Comparison of ENCODE assay signal across 8 mouse cellular contexts in the genomic region with DNA sequence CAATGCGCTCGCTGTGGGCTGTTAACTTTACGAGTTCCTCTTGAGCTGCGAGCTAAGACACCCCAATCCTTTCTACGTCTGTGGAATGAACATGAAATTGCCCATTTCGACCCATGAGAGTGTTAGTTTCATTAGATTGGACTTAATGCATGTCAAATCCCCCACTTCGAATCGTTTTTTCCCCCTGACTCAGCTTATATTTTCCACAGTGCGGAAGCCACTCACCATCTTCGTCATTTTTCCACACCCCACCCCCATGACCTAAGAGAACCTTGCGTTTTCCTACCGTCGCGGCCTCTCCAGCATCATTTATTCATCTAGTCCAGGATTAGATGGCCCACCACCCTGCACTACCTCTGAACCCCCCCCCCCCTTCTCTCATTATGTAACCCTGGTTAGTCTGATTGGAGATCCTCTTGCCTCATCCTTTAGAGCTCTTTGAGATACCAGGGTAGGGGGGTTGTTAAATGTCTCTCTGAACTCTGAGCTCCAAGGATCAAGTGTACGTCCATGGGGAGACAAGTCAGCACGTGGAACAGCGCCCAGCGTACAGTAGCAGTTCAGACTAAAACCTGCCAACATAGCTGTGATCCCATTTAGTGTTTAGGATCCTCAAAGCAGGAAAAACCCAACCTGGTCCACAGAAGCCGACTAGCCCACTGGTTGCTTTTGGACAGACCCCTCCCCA. TPM values are rescaled to one million over a fixed set of nuclear protein-coding genes. Genes with fewer than 3 reads are reported as not detected.
A peak's percentile ranks its signal among the peaks of the same experiment; 100 is the strongest.
DNase-seq lines count a peak whose midpoint lies in the region; ATAC-seq lines count a peak whose summit lies in the region.

No protein-coding gene starts in this region.

- intact Hi-C loops in gastrocnemius, postnatal 14 days (cut with DNase I; ENCODE audit: low total_unique reads) = no loop called here

- 0 out of 2 replicates have a peak, but pooled peaks have one; percentile 2 for ATAC-seq in forebrain, embryonic 13.5 days
- ATAC-seq in midbrain, embryonic 16.5 days = peak; percentile 11

- H3K9ac ChIP-seq in forebrain, embryonic 13.5 days = peak overlapping the region; percentile 73
- peak overlapping the region; percentile 72 for H3K9ac ChIP-seq in midbrain, embryonic 16.5 days (ENCODE audit: low read depth, low read length)

- peak overlapping the region; percentile 68 for H3K4me2 ChIP-seq in forebrain, embryonic 13.5 days
- H3K4me2 ChIP-seq in midbrain, embryonic 16.5 days (ENCODE audit: low read length) = peak overlapping the region; percentile 73

- no peaks in the 10 kb centered on the region for H3K9me3 ChIP-seq in forebrain, embryonic 13.5 days (replicated peaks)
- no peaks in the 10 kb centered on the region for H3K9me3 ChIP-seq in limb, embryonic 10.5 days (replicated peaks)
- no peaks in the 10 kb centered on the region for H3K9me3 ChIP-seq in midbrain, embryonic 16.5 days (replicated peaks; ENCODE audit: control insufficient read depth, low read length, poor library complexity, severe bottlenecking)

- H3K36me3 ChIP-seq in forebrain, embryonic 13.5 days (ENCODE audit: poor library complexity, severe bottlenecking) = peaks cover 26% of the 10 kb centered on the region
- peaks cover 24% of the 10 kb centered on the region for H3K36me3 ChIP-seq in limb, embryonic 10.5 days
- H3K36me3 ChIP-seq in midbrain, embryonic 16.5 days (ENCODE audit: control insufficient read depth, insufficient read depth, low read length) = no peaks in the 10 kb centered on the region

- peak; percentile 43 for DNase-seq in thymus, postnatal 14 days
- no peak for DNase-seq in thymus, postnatal 10 days (ENCODE audit: low spot score in 2 of 2)
- no peak for DNase-seq in limb, embryonic 10.5 days (ENCODE audit: low spot score)
- no peak for DNase-seq in yolk sac, embryonic 10.5 days (ENCODE audit: low spot score)
- no peak for DNase-seq in gastrocnemius, postnatal 14 days
- DNase-seq in adrenal gland, adult 2 months = no peak

- peaks cover 52% of the 10 kb centered on the region for H3K4me1 ChIP-seq in forebrain, embryonic 13.5 days
- peaks cover 27% of the 10 kb centered on the region for H3K4me1 ChIP-seq in limb, embryonic 10.5 days
- peaks cover 30% of the 10 kb centered on the region for H3K4me1 ChIP-seq in midbrain, embryonic 16.5 days (ENCODE audit: control insufficient read depth, insufficient read depth, low read length)

- H3K27me3 ChIP-seq in forebrain, embryonic 13.5 days = no peaks in the 10 kb centered on the region
- H3K27me3 ChIP-seq in limb, embryonic 10.5 days (ENCODE audit: low read depth, poor library complexity, severe bottlenecking) = no peaks in the 10 kb centered on the region
- no peaks in the 10 kb centered on the region for H3K27me3 ChIP-seq in midbrain, embryonic 16.5 days (ENCODE audit: control insufficient read depth, insufficient read depth, low read depth, low read length)

- peak overlapping the region; percentile 71 for H3K4me3 ChIP-seq in forebrain, embryonic 13.5 days
- H3K4me3 ChIP-seq in limb, embryonic 10.5 days = peak overlapping the region; percentile 96
- peak overlapping the region; percentile 62 for H3K4me3 ChIP-seq in midbrain, embryonic 16.5 days (ENCODE audit: low read depth, low read length)

- H3K27ac ChIP-seq in forebrain, embryonic 13.5 days = peak overlapping the region; percentile 75
- H3K27ac ChIP-seq in limb, embryonic 10.5 days = peak overlapping the region; percentile 96
- peak overlapping the region; percentile 86 for H3K27ac ChIP-seq in midbrain, embryonic 16.5 days (ENCODE audit: low read length)

- WGBS in forebrain, embryonic 13.5 days = 18% methylated on average over 19 of the region's 19 CpGs
- WGBS in limb, embryonic 10.5 days = 28% methylated on average over 19 of the region's 19 CpGs
- 16% methylated on average over 19 of the region's 19 CpGs for WGBS in midbrain, embryonic 16.5 days

RNA-seq across cellular contexts. Expression of a gene that starts 0.8 kb away (rescaled TPM):
- 43.1 and 44.0 TPM in 2 replicates for polyA plus RNA-seq in forebrain, embryonic 13.5 days (2015; fragmentation: Nextera tagmentation; extraction: Ambion mirVana)
- polyA plus RNA-seq in limb, embryonic 10.5 days (2016; fragmentation: Nextera tagmentation; extraction: Ambion mirVana) = 40.1 and 44.4 TPM in 2 replicates
- polyA plus RNA-seq in midbrain, embryonic 16.5 days (2015; fragmentation: Nextera tagmentation; extraction: Ambion mirVana) = 22.4 and 26.4 TPM in 2 replicates
- 1 to 10 TPM; 5.8 to 6.8 TPM for total RNA-seq in gastrocnemius, postnatal 14 days (2021)
- 10 to 100 TPM; 31.4 to 55.6 TPM for total RNA-seq in adrenal gland, adult 2 months (2021)
- polyA plus RNA-seq in adrenal gland, adult 2 months (2012; rRNA removed) = 66.3 and 76.1 TPM in 2 replicates

RNA-seq across cellular contexts. Expression of a gene that starts 11.8 kb away (rescaled TPM):
- 294 and 310 TPM in 2 replicates for polyA plus RNA-seq in forebrain, embryonic 13.5 days (2015; fragmentation: Nextera tagmentation; extraction: Ambion mirVana)
- 420 and 449 TPM in 2 replicates for polyA plus RNA-seq in limb, embryonic 10.5 days (2016; fragmentation: Nextera tagmentation; extraction: Ambion mirVana)
- polyA plus RNA-seq in midbrain, embryonic 16.5 days (2015; fragmentation: Nextera tagmentation; extraction: Ambion mirVana) = 229 and 244 TPM in 2 replicates
- total RNA-seq in gastrocnemius, postnatal 14 days (2021) = 100 to 1,000 TPM; 158 to 171 TPM
- 100 to 1,000 TPM; 268 to 291 TPM for total RNA-seq in adrenal gland, adult 2 months (2021)
- polyA plus RNA-seq in adrenal gland, adult 2 months (2012; rRNA removed) = 58.8 and 67.3 TPM in 2 replicates

RNA-seq across cellular contexts. Expression of a gene that starts 19.4 kb away (rescaled TPM):
- polyA plus RNA-seq in forebrain, embryonic 13.5 days (2015; fragmentation: Nextera tagmentation; extraction: Ambion mirVana) = 57.3 and 64.1 TPM in 2 replicates
- 75.0 and 83.0 TPM in 2 replicates for polyA plus RNA-seq in limb, embryonic 10.5 days (2016; fragmentation: Nextera tagmentation; extraction: Ambion mirVana)
- polyA plus RNA-seq in midbrain, embryonic 16.5 days (2015; fragmentation: Nextera tagmentation; extraction: Ambion mirVana) = 41.1 and 43.4 TPM in 2 replicates
- 10 to 100 TPM; 11.8 to 16.6 TPM for total RNA-seq in gastrocnemius, postnatal 14 days (2021)
- 10 to 100 TPM; 27.9 to 38.1 TPM for total RNA-seq in adrenal gland, adult 2 months (2021)
- polyA plus RNA-seq in adrenal gland, adult 2 months (2012; rRNA removed) = 239 and 243 TPM in 2 replicates

RNA-seq across cellular contexts. Expression of a gene that starts 32.5 kb away (rescaled TPM):
- polyA plus RNA-seq in forebrain, embryonic 13.5 days (2015; fragmentation: Nextera tagmentation; extraction: Ambion mirVana) = 26.8 and 28.9 TPM in 2 replicates
- 15.0 and 22.9 TPM in 2 replicates for polyA plus RNA-seq in limb, embryonic 10.5 days (2016; fragmentation: Nextera tagmentation; extraction: Ambion mirVana)
- polyA plus RNA-seq in midbrain, embryonic 16.5 days (2015; fragmentation: Nextera tagmentation; extraction: Ambion mirVana) = 23.0 and 25.4 TPM in 2 replicates
- total RNA-seq in gastrocnemius, postnatal 14 days (2021) = 10 to 100 TPM in 1 of 2 experiments, 1 to 10 TPM in 1; 9.6 to 10.1 TPM
- 10 to 100 TPM; 19.3 to 25.8 TPM for total RNA-seq in adrenal gland, adult 2 months (2021)
- polyA plus RNA-seq in adrenal gland, adult 2 months (2012; rRNA removed) = 15.9 and 16.5 TPM in 2 replicates

RNA-seq across cellular contexts. Expression of a gene that starts 52.7 kb away (rescaled TPM):
- 4.7 and 6.5 TPM in 2 replicates for polyA plus RNA-seq in forebrain, embryonic 13.5 days (2015; fragmentation: Nextera tagmentation; extraction: Ambion mirVana)
- 3.1 and 3.2 TPM in 2 replicates for polyA plus RNA-seq in limb, embryonic 10.5 days (2016; fragmentation: Nextera tagmentation; extraction: Ambion mirVana)
- polyA plus RNA-seq in midbrain, embryonic 16.5 days (2015; fragmentation: Nextera tagmentation; extraction: Ambion mirVana) = 6.6 and 7.1 TPM in 2 replicates
- under 1 TPM in 1 of 2 experiments, not detected in 1; 0.43 TPM for total RNA-seq in gastrocnemius, postnatal 14 days (2021)
- total RNA-seq in adrenal gland, adult 2 months (2021) = 1 to 10 TPM; 1.1 to 1.3 TPM
- 0.36 and 1.0 TPM in 2 replicates for polyA plus RNA-seq in adrenal gland, adult 2 months (2012; rRNA removed)
